Mouse (Mus musculus): ENCODE results near the gene 2610507B11Rik. TPM values are rescaled to one million over a fixed set of nuclear protein-coding genes. Genes with fewer than 3 reads are reported as not detected.
A peak's percentile ranks its signal among the peaks of the same experiment; 100 is the strongest.

Gene 2610507B11Rik
- 105 and 108 TPM in 2 replicates for total RNA-seq (2014; rRNA removed; ENCODE audit: low replicate concordance)
- 86.4 and 91.2 TPM in 2 replicates for polyA plus RNA-seq (2015; fragmentation: Nextera tagmentation; extraction: Ambion mirVana)

DNA sequence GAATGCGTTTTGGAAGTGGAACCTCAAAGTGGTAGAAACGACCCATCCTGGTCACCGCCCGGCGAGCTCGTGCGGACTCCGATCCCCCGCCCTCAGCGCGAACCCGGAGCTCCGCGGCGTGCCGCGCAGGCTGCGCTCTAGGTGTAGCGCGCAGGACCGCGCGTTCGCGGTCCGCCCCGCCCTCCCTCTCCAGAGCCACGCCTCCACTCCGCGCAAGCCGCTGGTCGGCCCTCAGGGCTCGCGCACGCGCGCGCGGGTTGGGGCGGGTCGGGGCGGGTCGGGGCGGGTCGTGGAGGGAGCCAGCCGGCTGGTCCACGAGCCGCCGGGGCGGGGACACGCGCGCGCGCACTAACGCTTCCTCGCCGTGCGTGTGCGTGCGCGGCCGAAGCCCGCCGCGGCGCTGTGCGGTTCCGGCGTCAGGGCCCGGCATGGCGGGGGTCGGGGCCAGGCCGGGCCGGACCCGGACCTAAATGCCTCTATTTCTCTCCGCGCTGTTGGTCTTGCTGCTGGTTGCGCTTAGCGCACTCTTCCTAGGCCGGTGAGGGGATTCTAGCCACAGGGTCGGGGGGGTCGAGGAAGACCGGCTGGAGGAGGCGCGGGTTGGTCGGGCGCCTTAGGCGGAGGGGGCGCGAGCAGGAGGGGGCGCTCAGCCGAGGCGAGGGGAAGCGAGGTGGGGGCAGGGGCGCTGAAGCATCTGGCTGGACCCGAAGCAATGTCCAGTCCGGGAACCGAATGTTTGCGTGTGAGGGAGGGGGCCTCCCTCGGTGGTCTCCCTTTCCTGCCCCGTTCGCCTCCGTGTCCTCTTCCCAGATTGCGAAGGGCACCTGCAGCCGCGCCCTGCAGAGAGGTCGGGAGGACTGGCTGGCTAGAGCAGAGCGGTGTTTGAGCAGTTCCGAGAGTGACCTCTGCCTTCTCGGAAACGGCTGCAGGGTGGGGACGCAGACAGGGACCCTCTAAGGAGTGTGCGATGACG is at the start of gene 2610507B11Rik:
TSS of gene 2610507B11Rik (plus strand) at position 373 of the 973 bp plus-strand sequence.
- H3K9me3 ChIP-seq (replicated peaks; ENCODE audit: control insufficient read depth, low read length) = no peaks in the 10 kb centered on the region
- peak within 1 kb of the TSS; percentile 97 for H3K4me3 ChIP-seq (ENCODE audit: low read depth, low read length)
- peaks cover 33% of the 10 kb centered on the region for H3K36me3 ChIP-seq (replicated peaks; ENCODE audit: control insufficient read depth, insufficient read depth, low read length)
- peak within 1 kb of the TSS; percentile 83 for H3K9ac ChIP-seq (replicated peaks; ENCODE audit: low read depth, low read length)
- peak; percentile 91 for DNase-seq (ENCODE audit: low spot score)
- WGBS = under 1% methylated on average over 98 of the region's 115 CpGs
- peak within 1 kb of the TSS; percentile 91 for H3K4me2 ChIP-seq (ENCODE audit: low read depth, low read length)
- H3K27me3 ChIP-seq (ENCODE audit: control insufficient read depth, insufficient read depth, low read length) = 0 out of 2 replicates have a peak, but pooled peaks cover 3% of the 10 kb centered on the region
- peak within 1 kb of the TSS; percentile 90 for H3K27ac ChIP-seq (ENCODE audit: low read depth)
- peak; percentile 97 for ATAC-seq (ENCODE audit: insufficient read depth, low read depth)
- TF ChIP-seq CTCF (IDR thresholded peaks at IDR 0.05; ENCODE audit: low read depth) (0 out of 2 replicates have a peak, but pooled peaks have one; percentile 10), EP300 (IDR thresholded peaks at IDR 0.05; ENCODE audit: low read depth) (no peak)
- no peaks in the 10 kb centered on the region for H3K4me1 ChIP-seq (ENCODE audit: control insufficient read depth, insufficient read depth)

- Histone ChIP-seq H3K9ac (replicated peaks; ENCODE audit: low read depth, low read length) (no peak overlapping the region), H3K4me2 (ENCODE audit: low read depth, low read length) (no peak overlapping the region), H3K4me3 (ENCODE audit: low read depth, low read length) (no peak overlapping the region), H3K27ac (ENCODE audit: low read depth) (no peak overlapping the region), H3K36me3 (replicated peaks; ENCODE audit: control insufficient read depth, insufficient read depth, low read length) (peaks cover 96% of the 10 kb centered on the region), H3K9me3 (replicated peaks; ENCODE audit: control insufficient read depth, low read length) (no peaks in the 10 kb centered on the region), H3K27me3 (ENCODE audit: control insufficient read depth, insufficient read depth, low read length) (no peaks in the 10 kb centered on the region), H3K4me1 (ENCODE audit: control insufficient read depth, insufficient read depth) (no peaks in the 10 kb centered on the region)
- no peak for ATAC-seq (ENCODE audit: insufficient read depth, low read depth)
- TF ChIP-seq CTCF (IDR thresholded peaks at IDR 0.05; ENCODE audit: low read depth) (no peak), EP300 (IDR thresholded peaks at IDR 0.05; ENCODE audit: low read depth) (no peak)
- 89% methylated on average over 14 of the region's 14 CpGs for WGBS
- DNase-seq (ENCODE audit: low spot score) = no peak
These were observed 48.3 kb upstream of the 2610507B11Rik start for GRCm38 (mm10) chr11:78213086-78213817.

DNA sequence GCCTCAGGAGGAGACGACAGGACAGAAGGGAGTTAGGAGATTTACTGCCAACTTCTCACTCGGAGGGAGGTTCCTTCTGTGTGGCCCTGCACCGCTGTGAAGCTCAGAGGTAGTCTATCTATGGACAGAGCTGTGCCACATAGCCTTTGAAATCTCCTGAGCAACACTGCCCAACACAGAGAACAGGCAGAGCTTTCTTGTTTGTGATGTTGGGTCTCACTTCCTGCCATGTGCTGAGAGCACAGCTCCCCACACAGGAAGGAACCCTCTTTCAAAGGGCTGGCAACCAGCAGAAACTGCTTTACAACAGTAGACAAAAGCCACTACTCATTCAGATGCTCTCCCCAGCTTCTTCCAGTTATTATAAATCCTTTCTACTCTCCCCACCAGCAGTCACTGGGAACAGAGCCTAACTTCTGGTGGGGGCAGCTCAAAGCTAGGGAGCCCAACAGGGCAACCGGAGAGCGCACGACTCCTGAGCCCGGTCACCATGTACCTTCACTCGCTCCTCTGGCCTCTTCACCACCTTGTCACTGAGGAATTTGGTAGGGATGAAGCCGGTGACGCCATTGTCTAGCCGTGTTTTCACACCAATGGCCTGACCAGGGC is 45.7 kb upstream of the 2610507B11Rik start:
- no peak for DNase-seq (ENCODE audit: low spot score)
- H3K27ac ChIP-seq (ENCODE audit: low read depth) = no peak overlapping the region
- H3K27me3 ChIP-seq (ENCODE audit: control insufficient read depth, insufficient read depth, low read length) = no peaks in the 10 kb centered on the region
- H3K9ac ChIP-seq (replicated peaks; ENCODE audit: low read depth, low read length) = no peak overlapping the region
- H3K4me2 ChIP-seq (ENCODE audit: low read depth, low read length) = no peak overlapping the region
- peaks cover 95% of the 10 kb centered on the region for H3K36me3 ChIP-seq (replicated peaks; ENCODE audit: control insufficient read depth, insufficient read depth, low read length)
- no peak overlapping the region for H3K4me3 ChIP-seq (ENCODE audit: low read depth, low read length)
- TF ChIP-seq CTCF (IDR thresholded peaks at IDR 0.05; ENCODE audit: low read depth) = no peak
- no peak for TF ChIP-seq EP300 (IDR thresholded peaks at IDR 0.05; ENCODE audit: low read depth)
- H3K4me1 ChIP-seq (ENCODE audit: control insufficient read depth, insufficient read depth) = no peaks in the 10 kb centered on the region
- WGBS = 82% methylated on average over 11 of the region's 11 CpGs
- no peaks in the 10 kb centered on the region for H3K9me3 ChIP-seq (replicated peaks; ENCODE audit: control insufficient read depth, low read length)
- ATAC-seq (ENCODE audit: insufficient read depth, low read depth) = no peak

DNA sequence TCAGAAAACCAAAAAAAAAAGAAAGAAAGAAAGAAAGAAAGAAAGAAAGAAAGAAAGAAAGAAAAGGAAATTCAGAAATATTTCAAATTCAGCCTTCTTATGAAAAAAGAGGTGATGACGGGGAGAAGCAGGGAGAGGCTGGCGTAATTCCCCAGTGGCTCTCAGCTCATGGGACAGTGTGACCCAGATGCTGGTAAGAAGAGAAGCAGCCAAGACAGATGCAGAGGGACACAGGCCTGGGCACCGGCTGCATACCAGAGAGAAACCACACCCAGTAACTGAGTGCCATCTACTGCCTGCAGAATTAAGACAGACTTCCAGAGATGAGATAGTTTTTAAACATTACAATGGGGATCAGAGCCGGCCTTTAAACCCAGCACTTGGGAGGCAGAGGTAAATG is 38.0 kb upstream of the 2610507B11Rik start:
- H3K27ac ChIP-seq (ENCODE audit: low read depth) = no peak overlapping the region
- no peak overlapping the region for H3K9ac ChIP-seq (replicated peaks; ENCODE audit: low read depth, low read length)
- DNase-seq (ENCODE audit: low spot score) (no peak), ATAC-seq (ENCODE audit: insufficient read depth, low read depth) (no peak)
- WGBS = 84% methylated on average over 4 of the region's 4 CpGs
- no peak overlapping the region for H3K4me2 ChIP-seq (ENCODE audit: low read depth, low read length)
- no peaks in the 10 kb centered on the region for H3K27me3 ChIP-seq (ENCODE audit: control insufficient read depth, insufficient read depth, low read length)
- TF ChIP-seq CTCF (IDR thresholded peaks at IDR 0.05; ENCODE audit: low read depth) = no peak
- TF ChIP-seq EP300 (IDR thresholded peaks at IDR 0.05; ENCODE audit: low read depth) = no peak
- H3K4me3 ChIP-seq (ENCODE audit: low read depth, low read length) = no peak overlapping the region
- H3K4me1 ChIP-seq (ENCODE audit: control insufficient read depth, insufficient read depth) = no peaks in the 10 kb centered on the region
- peaks cover 98% of the 10 kb centered on the region for H3K36me3 ChIP-seq (replicated peaks; ENCODE audit: control insufficient read depth, insufficient read depth, low read length)
- H3K9me3 ChIP-seq (replicated peaks; ENCODE audit: control insufficient read depth, low read length) = no peaks in the 10 kb centered on the region

GRCm38 (mm10) chr11:78231518-78231917 is 30.0 kb upstream of the 2610507B11Rik start:
- no peak for DNase-seq (ENCODE audit: low spot score)
- no peak for ATAC-seq (ENCODE audit: insufficient read depth, low read depth)
- Histone ChIP-seq H3K4me1 (ENCODE audit: control insufficient read depth, insufficient read depth) (no peaks in the 10 kb centered on the region), H3K27ac (ENCODE audit: low read depth) (no peak overlapping the region), H3K36me3 (replicated peaks; ENCODE audit: control insufficient read depth, insufficient read depth, low read length) (peaks cover 77% of the 10 kb centered on the region), H3K9ac (replicated peaks; ENCODE audit: low read depth, low read length) (no peak overlapping the region), H3K9me3 (replicated peaks; ENCODE audit: control insufficient read depth, low read length) (no peaks in the 10 kb centered on the region), H3K4me3 (ENCODE audit: low read depth, low read length) (no peak overlapping the region), H3K4me2 (ENCODE audit: low read depth, low read length) (no peak overlapping the region), H3K27me3 (ENCODE audit: control insufficient read depth, insufficient read depth, low read length) (no peaks in the 10 kb centered on the region)
- 82% methylated on average over 6 of the region's 6 CpGs for WGBS
- no peak for TF ChIP-seq CTCF (IDR thresholded peaks at IDR 0.05; ENCODE audit: low read depth)
- TF ChIP-seq EP300 (IDR thresholded peaks at IDR 0.05; ENCODE audit: low read depth) = no peak
